Mouse (Mus musculus): ENCODE measurements around the gene Map4k4. TPM values are rescaled to one million over a fixed set of nuclear protein-coding genes. Genes with fewer than 3 reads are reported as not detected.
A peak's percentile ranks its signal among the peaks of the same experiment; 100 is the strongest.

The Map4k4 gene
- total and polyA plus RNA-seq, 2 experiments, result 7.2 to 10.7 TPM

DNA sequence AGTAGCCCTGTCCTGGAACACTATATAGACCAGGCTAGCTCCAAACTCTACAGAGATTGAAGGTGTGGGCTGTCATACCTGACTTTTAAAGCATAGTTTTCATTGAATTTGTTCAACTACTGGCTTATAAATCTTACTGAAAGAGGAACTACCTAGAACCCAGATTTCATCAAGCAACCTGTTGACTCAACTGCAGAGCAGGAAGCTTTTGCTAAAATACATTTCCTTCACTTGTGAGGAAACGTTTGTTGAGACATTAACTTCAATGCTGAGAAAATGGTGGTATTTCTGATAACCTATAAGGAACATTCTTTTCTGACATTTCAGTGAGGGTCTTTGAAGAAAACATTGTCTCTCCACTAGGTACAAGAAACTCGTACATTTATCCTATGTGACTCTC is 19.9 kb downstream of the Map4k4 start:
- WGBS, result 72% methylated on average over 2 of the region's 2 CpGs
- Histone ChIP-seq H3K4me3 (ENCODE audit: insufficient read depth, low read depth, low read length) (no peak overlapping the region), H3K27me3 (ENCODE audit: control insufficient read depth, insufficient read depth, low read length) (no peaks in the 10 kb centered on the region), H3K36me3 (ENCODE audit: control insufficient read depth, insufficient read depth, low read length) (no peaks in the 10 kb centered on the region), H3K79me2 (ENCODE audit: control insufficient read depth, insufficient read depth, low read length) (peaks cover 23% of the 10 kb centered on the region), H3K27ac (replicated peaks; ENCODE audit: insufficient read depth, low read depth, low read length) (no peak overlapping the region), H3K9ac (ENCODE audit: low read depth, low read length) (no peak overlapping the region), H3K4me1 (ENCODE audit: control insufficient read depth, insufficient read depth, low read length) (peaks cover 18% of the 10 kb centered on the region)
- no peak for DNase-seq (ENCODE audit: extremely low read depth, low read depth, low spot score)
- TF ChIP-seq CTCF (IDR thresholded peaks at IDR 0.05; ENCODE audit: low read depth, low read length), result no peak
- no peak for TF ChIP-seq POLR2A (IDR thresholded peaks at IDR 0.05; ENCODE audit: extremely low read depth, insufficient read depth, low read length)

- H3K4me1 ChIP-seq (ENCODE audit: control insufficient read depth, insufficient read depth, low read length), result peaks cover 18% of the 10 kb centered on the region
- no peak for TF ChIP-seq POLR2A (IDR thresholded peaks at IDR 0.05; ENCODE audit: extremely low read depth, insufficient read depth, low read length)
- TF ChIP-seq CTCF (IDR thresholded peaks at IDR 0.05; ENCODE audit: low read depth, low read length), result no peak
- no peak overlapping the region for H3K4me3 ChIP-seq (ENCODE audit: insufficient read depth, low read depth, low read length)
- H3K27ac ChIP-seq (replicated peaks; ENCODE audit: insufficient read depth, low read depth, low read length), result no peak overlapping the region
- 81% methylated on average over 3 of the region's 3 CpGs for WGBS
- H3K9ac ChIP-seq (ENCODE audit: low read depth, low read length), result no peak overlapping the region
- DNase-seq (ENCODE audit: extremely low read depth, low read depth, low spot score), result no peak
- no peaks in the 10 kb centered on the region for H3K27me3 ChIP-seq (ENCODE audit: control insufficient read depth, insufficient read depth, low read length)
- no peaks in the 10 kb centered on the region for H3K36me3 ChIP-seq (ENCODE audit: control insufficient read depth, insufficient read depth, low read length)
- peaks cover 16% of the 10 kb centered on the region; the same call in 1 of the 2 replicates for H3K79me2 ChIP-seq (ENCODE audit: control insufficient read depth, insufficient read depth, low read length)
Observed at GRCm38 (mm10) chr1:39921996-39922395, 21.3 kb downstream of the Map4k4 start.

DNA sequence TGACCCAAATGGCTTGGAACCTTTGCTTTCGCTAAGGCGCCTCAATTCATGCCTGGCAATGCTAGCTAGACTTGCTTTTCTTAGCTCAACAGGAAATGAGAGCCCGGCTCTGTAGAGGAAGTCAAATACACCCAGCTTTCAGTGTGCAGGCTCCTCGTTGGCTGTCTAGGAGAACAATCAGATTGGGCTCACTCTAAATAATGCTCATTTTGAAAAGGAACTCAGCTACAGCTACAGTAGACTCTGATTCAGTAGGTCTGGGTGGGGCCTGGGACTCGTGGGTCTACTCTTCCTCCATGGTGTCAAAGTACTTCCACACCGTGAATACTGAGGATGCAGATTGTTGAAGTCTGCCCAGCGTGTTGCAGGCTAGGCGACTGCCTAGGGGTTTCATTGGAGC is 22.0 kb downstream of the Map4k4 start:
- H3K4me1 ChIP-seq (ENCODE audit: control insufficient read depth, insufficient read depth, low read length), result peaks cover 15% of the 10 kb centered on the region
- H3K9ac ChIP-seq (ENCODE audit: low read depth, low read length), result no peak overlapping the region
- no peak overlapping the region for H3K4me3 ChIP-seq (ENCODE audit: insufficient read depth, low read depth, low read length)
- TF ChIP-seq CTCF (IDR thresholded peaks at IDR 0.05; ENCODE audit: low read depth, low read length) (no peak), POLR2A (IDR thresholded peaks at IDR 0.05; ENCODE audit: extremely low read depth, insufficient read depth, low read length) (no peak)
- H3K27ac ChIP-seq (replicated peaks; ENCODE audit: insufficient read depth, low read depth, low read length), result peak overlapping the region; percentile 31; the same call in 1 of the 2 replicates
- no peak for DNase-seq (ENCODE audit: extremely low read depth, low read depth, low spot score)
- no peaks in the 10 kb centered on the region for H3K36me3 ChIP-seq (ENCODE audit: control insufficient read depth, insufficient read depth, low read length)
- H3K27me3 ChIP-seq (ENCODE audit: control insufficient read depth, insufficient read depth, low read length), result no peaks in the 10 kb centered on the region
- WGBS, result 58% methylated on average over 8 of the region's 8 CpGs
- H3K79me2 ChIP-seq (ENCODE audit: control insufficient read depth, insufficient read depth, low read length), result peaks cover 13% of the 10 kb centered on the region; the same call in 1 of the 2 replicates

DNA sequence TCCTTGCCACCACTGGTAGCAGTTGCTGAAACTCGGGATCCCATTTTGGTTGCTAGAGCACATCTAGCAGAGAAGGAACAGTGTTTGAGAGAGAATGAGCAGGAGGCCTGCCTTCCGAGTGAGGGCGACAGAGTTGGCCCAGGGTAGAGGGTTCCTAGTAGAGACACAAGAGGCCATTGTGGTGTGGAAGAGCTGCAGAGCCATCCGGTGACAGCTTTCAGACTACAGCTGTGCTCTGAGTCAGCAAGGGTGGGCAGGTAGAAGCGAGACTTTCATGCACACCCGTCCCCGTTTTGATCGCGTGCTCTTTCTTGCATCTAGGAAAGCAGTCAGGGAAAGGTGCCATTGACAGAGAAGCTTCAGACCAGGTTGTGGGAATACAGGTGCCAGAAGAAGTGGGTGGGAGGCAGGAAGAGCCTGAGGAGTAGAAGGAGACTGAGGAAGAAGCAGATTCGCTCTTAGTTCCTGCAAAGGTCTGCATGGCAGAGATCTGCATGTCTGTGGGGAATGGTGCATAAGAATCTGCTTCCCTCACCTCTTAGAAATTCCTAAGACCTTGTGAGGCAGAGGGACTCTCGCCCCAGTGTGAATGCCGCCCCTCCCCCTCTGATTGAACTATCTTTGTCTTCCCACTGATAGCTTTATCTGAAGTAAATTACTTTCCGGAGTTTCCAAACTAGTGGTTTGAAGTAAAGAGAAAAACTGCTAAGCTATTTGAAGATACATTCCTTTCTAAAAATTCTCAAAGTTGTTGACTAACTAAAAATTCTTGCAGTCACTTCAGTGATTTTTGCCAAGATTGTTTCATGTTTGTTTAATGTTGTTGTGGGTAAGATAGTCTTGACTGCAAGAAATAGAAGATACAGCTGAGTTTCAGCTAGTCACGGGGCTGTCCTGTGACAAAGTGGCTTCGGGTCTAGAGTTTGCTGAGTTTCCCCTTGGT is 23.0 kb downstream of the Map4k4 start:
- Histone ChIP-seq H3K27me3 (ENCODE audit: control insufficient read depth, insufficient read depth, low read length) (no peaks in the 10 kb centered on the region), H3K36me3 (ENCODE audit: control insufficient read depth, insufficient read depth, low read length) (no peaks in the 10 kb centered on the region), H3K27ac (replicated peaks; ENCODE audit: insufficient read depth, low read depth, low read length) (peak overlapping the region; percentile 12; the same call in 1 of the 2 replicates), H3K4me1 (ENCODE audit: control insufficient read depth, insufficient read depth, low read length) (peaks cover 13% of the 10 kb centered on the region; the same call in 1 of the 2 replicates), H3K9ac (ENCODE audit: low read depth, low read length) (no peak overlapping the region), H3K4me3 (ENCODE audit: insufficient read depth, low read depth, low read length) (no peak overlapping the region), H3K79me2 (ENCODE audit: control insufficient read depth, insufficient read depth, low read length) (peaks cover 6% of the 10 kb centered on the region; the same call in 1 of the 2 replicates)
- DNase-seq (ENCODE audit: extremely low read depth, low read depth, low spot score), result no peak
- no peak for TF ChIP-seq CTCF (IDR thresholded peaks at IDR 0.05; ENCODE audit: low read depth, low read length)
- no peak for TF ChIP-seq POLR2A (IDR thresholded peaks at IDR 0.05; ENCODE audit: extremely low read depth, insufficient read depth, low read length)
- 63% methylated on average over 15 of the region's 15 CpGs for WGBS

DNA sequence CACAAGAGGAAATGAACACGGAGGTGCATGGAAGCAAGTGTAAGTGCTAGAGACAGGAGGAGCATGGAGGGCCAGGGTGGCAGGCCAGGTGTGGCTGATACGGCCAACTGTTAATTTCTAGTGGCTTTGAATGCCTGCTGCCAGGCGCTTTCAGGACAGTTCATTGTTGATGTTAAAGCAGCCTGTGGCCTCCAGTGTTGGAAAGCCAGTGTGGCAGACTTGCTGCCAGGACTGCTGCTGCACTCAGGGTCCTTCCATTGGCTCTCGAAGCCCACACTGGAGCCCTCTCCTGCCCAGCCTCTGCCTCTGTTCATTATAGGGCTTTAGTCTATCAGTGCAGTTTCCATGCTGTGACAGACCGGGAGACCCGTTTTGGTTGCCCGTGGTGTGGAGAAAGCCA is 30.3 kb downstream of the Map4k4 start:
- 79% methylated on average over 7 of the region's 7 CpGs for WGBS
- H3K9ac ChIP-seq (ENCODE audit: low read depth, low read length), result no peak overlapping the region
- no peak for DNase-seq (ENCODE audit: extremely low read depth, low read depth, low spot score)
- H3K27me3 ChIP-seq (ENCODE audit: control insufficient read depth, insufficient read depth, low read length), result no peaks in the 10 kb centered on the region
- TF ChIP-seq CTCF (IDR thresholded peaks at IDR 0.05; ENCODE audit: low read depth, low read length) (no peak), POLR2A (IDR thresholded peaks at IDR 0.05; ENCODE audit: extremely low read depth, insufficient read depth, low read length) (no peak)
- peaks cover 3% of the 10 kb centered on the region for H3K4me1 ChIP-seq (ENCODE audit: control insufficient read depth, insufficient read depth, low read length)
- H3K27ac ChIP-seq (replicated peaks; ENCODE audit: insufficient read depth, low read depth, low read length), result no peak overlapping the region
- peaks cover 18% of the 10 kb centered on the region; the same call in 1 of the 2 replicates for H3K79me2 ChIP-seq (ENCODE audit: control insufficient read depth, insufficient read depth, low read length)
- no peak overlapping the region for H3K4me3 ChIP-seq (ENCODE audit: insufficient read depth, low read depth, low read length)
- H3K36me3 ChIP-seq (ENCODE audit: control insufficient read depth, insufficient read depth, low read length), result no peaks in the 10 kb centered on the region
